Mouse (Mus musculus) forebrain, embryonic 16.5 days (tissue): ENCODE measurements around the gene Gm38392. TPM values are rescaled to one million over a fixed set of nuclear protein-coding genes. Genes with fewer than 3 reads are reported as not detected.

ENCODE experiments used
- ATAC-seq: fragments of 200-750 bp; cut with Nextera tagmentation; 2 replicates; pipeline ENCODE4 v1.8.0; 2017; ENCODE audit warnings: mild to moderate bottlenecking, moderate library complexity
- H3K27ac ChIP-seq: fragments of 300-500 bp; sonication (generic); 2 replicates; pipeline ENCODE4 v1.5.1; 2014; ENCODE audit warnings: low read length, control low read depth
- H3K27me3 ChIP-seq: fragments of 300-500 bp; sonication (generic); replicated peaks from 2 replicates; pipeline ENCODE4 v1.6.1; 2014; ENCODE audit warnings: low read length; ENCODE audit not compliant: control insufficient read depth, insufficient read depth
- H3K36me3 ChIP-seq: fragments of 300-500 bp; sonication (generic); 2 replicates; pipeline ENCODE4 v1.6.1; 2014; ENCODE audit not compliant: control insufficient read depth, insufficient read depth
- H3K4me1 ChIP-seq: fragments of 300-500 bp; sonication (generic); replicated peaks from 2 replicates; pipeline ENCODE4 v1.6.1; 2014; ENCODE audit warnings: low read length; ENCODE audit not compliant: control insufficient read depth, insufficient read depth
- H3K4me2 ChIP-seq: fragments of 300-500 bp; sonication (generic); 2 replicates; pipeline ENCODE4 v1.6.1; 2014; ENCODE audit warnings: mild to moderate bottlenecking, low read length, control low read depth
- H3K4me3 ChIP-seq: fragments of 300-500 bp; sonication (generic); replicated peaks from 2 replicates; pipeline ENCODE4 v1.5.1; 2014; ENCODE audit warnings: mild to moderate bottlenecking, low read length, control low read depth
- H3K9ac ChIP-seq: fragments of 300-500 bp; sonication (generic); replicated peaks from 2 replicates; pipeline ENCODE4 v1.6.1; 2014; ENCODE audit warnings: low read depth, low read length, control low read depth
- H3K9me3 ChIP-seq: fragments of 300-500 bp; sonication (generic); 2 replicates; pipeline ENCODE4 v1.6.1; 2016; ENCODE audit warnings: low read length; ENCODE audit not compliant: control insufficient read depth
- WGBS: fragments of 180-500 bp; shearing (Covaris S2); extraction: QIAGEN DNeasy Blood & Tissue Kit; methylation state at CpG from one replicate; pipeline ENCODE4 v1.1.7; 2014; 5-methylcytosine and 5-hydroxymethylcytosine counted together
- polyA plus RNA-seq: library from polyadenylated mRNA; unstranded; fragments of >200 nt; fragmentation: Nextera tagmentation; extraction: Ambion mirVana; gene quantifications from 2 replicates; pipeline ENCODE4 v1.2.1, GENCODE M21; 2015

Gene Gm38392
- polyA plus RNA-seq, 1 experiment from 2014 or later, result 0.18 TPM

- no peaks in the 10 kb centered on the region for H3K27me3 ChIP-seq
These were observed 78.7 kb downstream of the Gm38392 start for GRCm38 (mm10) chr3:88208226-88208720.

DNA sequence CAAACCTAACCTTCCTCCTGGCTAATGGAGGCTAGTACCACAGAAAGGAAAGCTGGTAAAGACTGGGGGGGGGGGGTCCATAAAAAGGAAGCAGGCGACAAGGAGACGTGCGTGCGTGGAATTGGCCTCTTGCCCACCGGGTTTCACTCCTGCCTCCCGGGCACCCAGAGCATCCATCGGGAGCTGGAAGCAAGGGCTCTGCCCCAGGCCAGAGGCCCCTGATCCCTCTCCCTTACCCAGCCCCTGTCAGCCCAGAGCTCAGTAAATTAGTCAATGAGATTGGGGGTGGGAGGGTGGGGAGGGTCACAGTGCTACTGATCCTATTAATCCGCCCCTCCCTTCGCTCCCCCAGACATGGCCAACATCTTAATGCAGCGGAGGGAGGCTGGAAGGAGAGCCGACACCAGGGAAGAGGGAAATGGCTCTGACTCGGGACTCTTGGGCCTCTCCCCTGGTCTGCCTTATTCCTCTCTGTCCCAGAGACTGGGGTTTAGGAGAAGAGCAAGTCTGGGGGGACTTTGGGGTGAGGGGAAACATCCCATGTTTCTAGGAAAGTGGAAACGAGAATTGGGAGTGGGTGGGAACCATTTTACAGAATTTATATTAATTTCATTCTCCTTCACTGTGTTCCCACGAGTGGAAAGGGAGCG is 79.4 kb downstream of the Gm38392 start:
- peak overlapping the region; percentile 74 for H3K4me3 ChIP-seq
- peak overlapping the region; percentile 100 for H3K27ac ChIP-seq
- H3K9ac ChIP-seq, result peak overlapping the region; percentile 100
- ATAC-seq, result peak; percentile 3; the same call in 1 of the 2 replicates
- peaks cover 56% of the 10 kb centered on the region for H3K4me1 ChIP-seq
- peak overlapping the region; percentile 67 for H3K4me2 ChIP-seq
- WGBS, result 0% methylated on average over 15 of the region's 15 CpGs
- no peaks in the 10 kb centered on the region for H3K9me3 ChIP-seq
- no peaks in the 10 kb centered on the region for H3K27me3 ChIP-seq
- no peaks in the 10 kb centered on the region for H3K36me3 ChIP-seq

More at GRCm38 (mm10) chr3:88208226-88208720, 78.7 kb downstream of the Gm38392 start:
- Histone ChIP-seq H3K4me2 (peak overlapping the region; percentile 67), H3K9me3 (no peaks in the 10 kb centered on the region), H3K4me3 (peak overlapping the region; percentile 74), H3K4me1 (peaks cover 52% of the 10 kb centered on the region), H3K36me3 (no peaks in the 10 kb centered on the region), H3K9ac (peak overlapping the region; percentile 100), H3K27ac (peak overlapping the region; percentile 100)
- ATAC-seq, result no peak
- 3% methylated on average over 3 of the region's 3 CpGs for WGBS

DNA sequence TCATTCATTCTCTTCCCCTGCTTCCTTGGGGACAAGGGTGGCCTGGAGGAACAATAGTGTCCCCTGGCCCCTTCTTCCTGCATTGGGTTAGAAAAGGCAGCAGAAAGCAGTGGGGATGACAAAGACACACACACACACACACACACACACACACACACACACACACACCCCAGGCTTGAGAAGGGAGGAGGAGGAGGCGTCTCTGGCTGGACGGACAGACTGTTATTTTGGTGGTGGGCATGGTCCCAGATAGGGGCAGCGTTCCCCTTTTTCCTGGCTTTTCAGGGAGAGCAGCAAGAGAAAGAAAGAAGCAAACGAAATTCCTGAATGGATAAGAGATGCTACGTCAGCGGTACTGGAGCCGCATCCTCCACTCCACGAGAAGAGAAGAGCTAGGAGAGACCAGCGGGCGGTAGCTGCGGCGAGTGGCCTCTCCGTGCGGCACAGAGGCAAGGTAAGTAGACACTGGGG is 80.1 kb downstream of the Gm38392 start:
- H3K4me3 ChIP-seq, result peak overlapping the region; percentile 74
- H3K4me1 ChIP-seq, result peaks cover 56% of the 10 kb centered on the region
- H3K4me2 ChIP-seq, result peak overlapping the region; percentile 67
- H3K27me3 ChIP-seq, result no peaks in the 10 kb centered on the region
- H3K27ac ChIP-seq, result peak overlapping the region; percentile 100
- ATAC-seq, result peak; percentile 27
- H3K9ac ChIP-seq, result peak overlapping the region; percentile 100
- H3K9me3 ChIP-seq, result no peaks in the 10 kb centered on the region
- H3K36me3 ChIP-seq, result no peaks in the 10 kb centered on the region
- WGBS, result under 1% methylated on average over 14 of the region's 14 CpGs

DNA sequence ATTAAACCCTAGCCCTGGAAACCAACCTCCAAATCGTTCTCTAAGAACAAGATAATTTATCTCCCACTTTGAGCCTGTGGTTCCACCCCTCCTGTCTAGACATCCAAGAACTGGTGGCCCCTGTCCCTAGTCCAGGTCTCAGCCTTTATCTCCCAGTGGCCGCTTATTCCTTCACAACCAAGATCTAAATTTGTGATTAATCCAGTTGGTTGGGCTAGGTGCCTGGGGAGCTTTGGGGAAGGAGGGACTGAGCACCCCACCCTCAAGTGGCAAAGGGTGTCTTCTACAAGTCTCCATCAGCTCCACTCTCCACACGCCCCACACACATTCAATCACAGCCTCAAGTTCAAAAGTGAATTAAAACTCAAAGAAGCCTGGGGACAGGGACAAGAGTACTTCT is 80.5 kb downstream of the Gm38392 start:
- Histone ChIP-seq H3K4me1 (peaks cover 57% of the 10 kb centered on the region), H3K36me3 (no peaks in the 10 kb centered on the region), H3K27ac (peak overlapping the region; percentile 100), H3K27me3 (no peaks in the 10 kb centered on the region), H3K4me3 (peak overlapping the region; percentile 74), H3K9me3 (no peaks in the 10 kb centered on the region), H3K4me2 (peak overlapping the region; percentile 67), H3K9ac (peak overlapping the region; percentile 100)
- WGBS, result 2% methylated on average over 3 of the region's 3 CpGs
- ATAC-seq, result no peak; the same call in 1 of the 2 replicates

GRCm38 (mm10) chr3:88205563-88206491 is 81.2 kb downstream of the Gm38392 start:
- Histone ChIP-seq H3K27me3 (no peaks in the 10 kb centered on the region), H3K4me2 (peak overlapping the region; percentile 67), H3K36me3 (no peaks in the 10 kb centered on the region), H3K9ac (peak overlapping the region; percentile 100), H3K4me1 (peaks cover 55% of the 10 kb centered on the region), H3K4me3 (peak overlapping the region; percentile 74), H3K27ac (peak overlapping the region; percentile 100), H3K9me3 (no peaks in the 10 kb centered on the region)
- peak; percentile 67 for ATAC-seq
- 1% methylated on average over 8 of the region's 8 CpGs for WGBS

- ATAC-seq, result peak; percentile 44
- H3K9ac ChIP-seq, result peak overlapping the region; percentile 100
- peaks cover 56% of the 10 kb centered on the region for H3K4me1 ChIP-seq
- H3K36me3 ChIP-seq, result no peaks in the 10 kb centered on the region
- H3K4me2 ChIP-seq, result peak overlapping the region; percentile 67
- H3K4me3 ChIP-seq, result peak overlapping the region; percentile 74
- no peaks in the 10 kb centered on the region for H3K9me3 ChIP-seq
- WGBS, result 4% methylated on average over 4 of the region's 4 CpGs
- peak overlapping the region; percentile 100 for H3K27ac ChIP-seq
- H3K27me3 ChIP-seq, result no peaks in the 10 kb centered on the region
These were observed 81.8 kb downstream of the Gm38392 start for GRCm38 (mm10) chr3:88205176-88205562.

GRCm38 (mm10) chr3:88204751-88205150 is 82.3 kb downstream of the Gm38392 start:
- no peaks in the 10 kb centered on the region for H3K9me3 ChIP-seq
- peaks cover 56% of the 10 kb centered on the region for H3K4me1 ChIP-seq
- peak overlapping the region; percentile 67 for H3K4me2 ChIP-seq
- peak; percentile 29 for ATAC-seq
- 0% methylated on average over 1 of the region's 1 CpGs for WGBS
- H3K36me3 ChIP-seq, result no peaks in the 10 kb centered on the region
- H3K27ac ChIP-seq, result peak overlapping the region; percentile 100
- peak overlapping the region; percentile 21 for H3K4me3 ChIP-seq
- H3K27me3 ChIP-seq, result no peaks in the 10 kb centered on the region
- H3K9ac ChIP-seq, result peak overlapping the region; percentile 100

DNA sequence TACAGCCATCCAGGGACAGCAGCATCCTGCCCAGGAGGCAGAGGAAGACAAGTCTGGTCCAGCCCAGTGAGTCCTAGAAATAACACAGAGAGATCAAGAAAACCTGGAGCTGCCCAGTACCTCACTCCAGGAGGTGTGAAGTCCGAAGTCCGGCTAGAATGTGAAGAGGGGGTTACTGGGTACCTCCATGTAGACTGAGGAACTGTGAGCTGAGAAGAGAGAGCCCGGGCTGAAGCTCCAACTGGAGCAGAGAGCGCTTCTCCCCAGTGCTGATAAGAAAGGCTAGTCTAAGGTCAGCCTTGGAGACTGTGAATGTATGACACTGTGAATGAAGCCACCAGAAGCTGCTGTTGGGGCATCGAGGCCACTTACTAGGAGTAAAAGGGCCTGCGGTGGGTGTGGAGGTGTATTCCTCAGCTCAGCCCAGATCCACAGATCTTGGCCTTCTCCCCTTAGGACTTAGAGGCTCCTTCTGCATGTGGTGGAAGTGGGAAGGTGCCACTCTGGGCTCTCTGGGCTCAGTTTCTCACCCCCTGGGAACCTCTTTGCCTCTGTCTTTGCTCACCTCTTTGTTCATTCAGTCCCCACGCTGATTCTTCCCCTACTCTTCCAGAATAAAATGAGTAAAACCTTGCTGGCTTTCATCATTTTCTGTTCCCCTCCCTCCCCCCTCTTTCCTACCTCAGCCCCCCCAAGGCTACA is 82.9 kb downstream of the Gm38392 start:
- Histone ChIP-seq H3K27ac (peak overlapping the region; percentile 100), H3K9me3 (no peaks in the 10 kb centered on the region), H3K4me2 (peak overlapping the region; percentile 67), H3K4me1 (peaks cover 61% of the 10 kb centered on the region), H3K27me3 (no peaks in the 10 kb centered on the region), H3K4me3 (peak overlapping the region; percentile 23), H3K36me3 (no peaks in the 10 kb centered on the region), H3K9ac (peak overlapping the region; percentile 100)
- ATAC-seq, result no peak
- WGBS, result 10% methylated on average over 7 of the region's 7 CpGs
